Mouse (Mus musculus): ENCODE data around the gene Sh3glb1. TPM values are rescaled to one million over a fixed set of nuclear protein-coding genes. Genes with fewer than 3 reads are reported as not detected.
A peak's percentile ranks its signal among the peaks of the same experiment; 100 is the strongest.

Gene Sh3glb1
- polyA plus RNA-seq, 1 experiment, result 106 TPM

DNA sequence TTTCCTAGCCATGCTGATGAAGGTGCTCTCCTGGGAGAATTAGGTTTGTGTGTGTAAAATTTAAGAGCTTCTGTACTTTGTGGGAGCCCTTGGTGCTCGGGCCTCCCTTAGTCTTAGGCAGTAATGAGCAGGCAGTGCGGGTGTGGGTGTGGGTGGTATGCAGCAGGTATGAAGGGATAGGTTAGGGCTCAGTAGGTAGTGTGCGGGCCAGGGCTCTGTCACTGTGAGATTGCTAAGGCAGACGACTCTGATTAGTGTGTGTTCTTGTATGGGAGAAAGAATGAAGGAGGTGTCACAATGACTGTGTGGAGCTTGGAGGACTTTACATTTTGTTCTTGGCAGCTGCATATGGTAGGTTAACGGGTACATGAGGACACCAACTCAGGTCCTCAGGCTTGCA is 34.0 kb downstream of the Sh3glb1 start:
- Histone ChIP-seq H3K79me2 (ENCODE audit: control insufficient read depth, insufficient read depth) (no peaks in the 10 kb centered on the region), H3K36me3 (ENCODE audit: control insufficient read depth, insufficient read depth) (peaks cover 65% of the 10 kb centered on the region), H3K4me3 (ENCODE audit: insufficient read depth, poor library complexity, severe bottlenecking) (no peak overlapping the region), H3K27me3 (ENCODE audit: control insufficient read depth, insufficient read depth, insufficient read length) (no peaks in the 10 kb centered on the region), H3ac (ENCODE audit: control insufficient read depth, insufficient read length, low read depth) (no peak overlapping the region), H3K79me3 (ENCODE audit: low read depth) (no peaks in the 10 kb centered on the region)
- TF ChIP-seq MYOG (IDR thresholded peaks at IDR 0.05; ENCODE audit: control insufficient read depth, extremely low read depth, insufficient read length) (no peak), FOSL1 (IDR thresholded peaks at IDR 0.05; ENCODE audit: insufficient read depth, low read length, poor library complexity, severe bottlenecking) (no peak), CTCF (IDR thresholded peaks at IDR 0.05; ENCODE audit: control insufficient read depth, insufficient read depth, insufficient read length) (no peak), MYOD1 (IDR thresholded peaks at IDR 0.05; ENCODE audit: control insufficient read depth, insufficient read length, low read depth) (no peak), USF1 (IDR thresholded peaks at IDR 0.05; ENCODE audit: low read depth) (no peak), MAX (IDR thresholded peaks at IDR 0.05) (no peak), CEBPB (IDR thresholded peaks at IDR 0.05; ENCODE audit: low read depth) (no peak)

- no peak overlapping the region for H3K4me3 ChIP-seq (ENCODE audit: insufficient read depth, poor library complexity, severe bottlenecking)
- H3ac ChIP-seq (ENCODE audit: control insufficient read depth, insufficient read length, low read depth), result no peak overlapping the region
- peaks cover 37% of the 10 kb centered on the region for H3K36me3 ChIP-seq (ENCODE audit: control insufficient read depth, insufficient read depth)
- H3K79me2 ChIP-seq (ENCODE audit: control insufficient read depth, insufficient read depth), result no peaks in the 10 kb centered on the region
- H3K27me3 ChIP-seq (ENCODE audit: control insufficient read depth, insufficient read depth, insufficient read length), result no peaks in the 10 kb centered on the region
- no peaks in the 10 kb centered on the region for H3K79me3 ChIP-seq (ENCODE audit: low read depth)
- TF ChIP-seq FOSL1 (IDR thresholded peaks at IDR 0.05; ENCODE audit: insufficient read depth, low read length, poor library complexity, severe bottlenecking) (no peak), MAX (IDR thresholded peaks at IDR 0.05) (no peak), CEBPB (IDR thresholded peaks at IDR 0.05; ENCODE audit: low read depth) (no peak), MYOG (IDR thresholded peaks at IDR 0.05; ENCODE audit: control insufficient read depth, extremely low read depth, insufficient read length) (no peak), MYOD1 (IDR thresholded peaks at IDR 0.05; ENCODE audit: control insufficient read depth, insufficient read length, low read depth) (no peak), CTCF (IDR thresholded peaks at IDR 0.05; ENCODE audit: control insufficient read depth, insufficient read depth, insufficient read length) (no peak), USF1 (IDR thresholded peaks at IDR 0.05; ENCODE audit: low read depth) (no peak)
Measured at GRCm38 (mm10) chr3:144683136-144683814, 36.9 kb downstream of the Sh3glb1 start.

- Histone ChIP-seq H3ac (ENCODE audit: control insufficient read depth, insufficient read length, low read depth) (no peak overlapping the region), H3K4me3 (ENCODE audit: insufficient read depth, poor library complexity, severe bottlenecking) (no peak overlapping the region), H3K79me3 (ENCODE audit: low read depth) (no peaks in the 10 kb centered on the region), H3K27me3 (ENCODE audit: control insufficient read depth, insufficient read depth, insufficient read length) (no peaks in the 10 kb centered on the region), H3K36me3 (ENCODE audit: control insufficient read depth, insufficient read depth) (peaks cover 20% of the 10 kb centered on the region), H3K79me2 (ENCODE audit: control insufficient read depth, insufficient read depth) (no peaks in the 10 kb centered on the region)
- TF ChIP-seq CEBPB (IDR thresholded peaks at IDR 0.05; ENCODE audit: low read depth) (no peak), CTCF (IDR thresholded peaks at IDR 0.05; ENCODE audit: control insufficient read depth, insufficient read depth, insufficient read length) (no peak), MAX (IDR thresholded peaks at IDR 0.05) (no peak), MYOG (IDR thresholded peaks at IDR 0.05; ENCODE audit: control insufficient read depth, extremely low read depth, insufficient read length) (no peak), FOSL1 (IDR thresholded peaks at IDR 0.05; ENCODE audit: insufficient read depth, low read length, poor library complexity, severe bottlenecking) (no peak), MYOD1 (IDR thresholded peaks at IDR 0.05; ENCODE audit: control insufficient read depth, insufficient read length, low read depth) (no peak), USF1 (IDR thresholded peaks at IDR 0.05; ENCODE audit: low read depth) (no peak)
Measured at GRCm38 (mm10) chr3:144681542-144681941, 38.6 kb downstream of the Sh3glb1 start.

DNA sequence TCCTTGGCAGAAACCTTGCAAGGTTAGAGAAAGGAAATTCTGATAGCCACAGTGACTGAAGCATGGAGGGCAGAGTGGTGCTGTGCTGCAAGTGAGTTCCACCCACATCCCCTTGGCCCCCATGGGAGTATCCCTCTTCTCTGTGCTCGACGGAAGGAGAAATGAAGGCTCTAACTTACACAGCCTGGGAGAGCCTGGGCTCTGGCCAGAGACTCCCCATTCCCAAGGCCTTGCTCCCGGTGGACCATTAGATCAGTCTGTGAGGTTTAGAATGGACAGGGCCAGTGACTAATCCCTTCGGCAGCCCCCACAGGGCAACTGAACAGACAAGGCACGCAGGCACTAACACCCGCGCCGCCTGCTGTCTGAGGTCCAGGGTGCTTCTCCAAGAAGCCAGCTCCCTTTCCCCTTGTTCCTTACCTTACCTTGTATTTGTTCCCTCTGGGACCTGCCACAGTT is 40.4 kb downstream of the Sh3glb1 start:
- Histone ChIP-seq H3K79me3 (ENCODE audit: low read depth) (no peaks in the 10 kb centered on the region), H3K36me3 (ENCODE audit: control insufficient read depth, insufficient read depth) (peaks cover 11% of the 10 kb centered on the region), H3K79me2 (ENCODE audit: control insufficient read depth, insufficient read depth) (no peaks in the 10 kb centered on the region), H3ac (ENCODE audit: control insufficient read depth, insufficient read length, low read depth) (peak overlapping the region; percentile 25), H3K27me3 (ENCODE audit: control insufficient read depth, insufficient read depth, insufficient read length) (no peaks in the 10 kb centered on the region), H3K4me3 (ENCODE audit: insufficient read depth, poor library complexity, severe bottlenecking) (no peak overlapping the region)
- no peak for TF ChIP-seq MYOD1 (IDR thresholded peaks at IDR 0.05; ENCODE audit: control insufficient read depth, insufficient read length, low read depth)
- TF ChIP-seq CTCF (IDR thresholded peaks at IDR 0.05; ENCODE audit: control insufficient read depth, insufficient read depth, insufficient read length), result peak; percentile 41
- peak; percentile 17 for TF ChIP-seq FOSL1 (IDR thresholded peaks at IDR 0.05; ENCODE audit: insufficient read depth, low read length, poor library complexity, severe bottlenecking)
- no peak for TF ChIP-seq CEBPB (IDR thresholded peaks at IDR 0.05; ENCODE audit: low read depth)

DNA sequence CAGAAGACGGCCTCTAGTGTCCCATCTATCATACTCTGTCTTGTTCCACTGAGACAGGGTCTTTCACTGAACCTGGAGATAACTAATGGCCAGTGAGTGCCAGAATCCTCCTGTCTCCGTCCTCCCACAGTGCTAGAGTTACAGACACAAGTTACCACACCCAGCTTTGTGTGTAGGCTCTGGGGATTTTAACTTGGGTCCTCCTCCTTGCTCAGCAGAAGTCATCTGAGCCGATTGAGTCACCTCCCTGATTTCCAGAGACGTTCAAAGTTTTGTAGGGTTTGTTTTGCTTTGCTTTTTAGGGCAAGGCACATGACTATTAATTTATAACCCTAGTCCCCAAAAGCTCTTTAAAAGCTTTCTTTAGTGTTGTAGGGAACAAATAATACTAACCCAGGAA is 41.0 kb downstream of the Sh3glb1 start:
- no peaks in the 10 kb centered on the region for H3K79me2 ChIP-seq (ENCODE audit: control insufficient read depth, insufficient read depth)
- peak; percentile 59 for TF ChIP-seq USF1 (IDR thresholded peaks at IDR 0.05; ENCODE audit: low read depth)
- TF ChIP-seq MYOG (IDR thresholded peaks at IDR 0.05; ENCODE audit: control insufficient read depth, extremely low read depth, insufficient read length), result no peak
- TF ChIP-seq FOSL1 (IDR thresholded peaks at IDR 0.05; ENCODE audit: insufficient read depth, low read length, poor library complexity, severe bottlenecking), result peak; percentile 11
- peak; percentile 4 for TF ChIP-seq MAX (IDR thresholded peaks at IDR 0.05)
- TF ChIP-seq CTCF (IDR thresholded peaks at IDR 0.05; ENCODE audit: control insufficient read depth, insufficient read depth, insufficient read length), result no peak
- TF ChIP-seq CEBPB (IDR thresholded peaks at IDR 0.05; ENCODE audit: low read depth), result peak; percentile 45
- H3K36me3 ChIP-seq (ENCODE audit: control insufficient read depth, insufficient read depth), result peaks cover 6% of the 10 kb centered on the region
- H3ac ChIP-seq (ENCODE audit: control insufficient read depth, insufficient read length, low read depth), result peak overlapping the region; percentile 25
- H3K27me3 ChIP-seq (ENCODE audit: control insufficient read depth, insufficient read depth, insufficient read length), result no peaks in the 10 kb centered on the region
- no peak overlapping the region for H3K4me3 ChIP-seq (ENCODE audit: insufficient read depth, poor library complexity, severe bottlenecking)
- no peaks in the 10 kb centered on the region for H3K79me3 ChIP-seq (ENCODE audit: low read depth)
